Mouse (Mus musculus): ENCODE data around the gene Pde8b.

DNA sequence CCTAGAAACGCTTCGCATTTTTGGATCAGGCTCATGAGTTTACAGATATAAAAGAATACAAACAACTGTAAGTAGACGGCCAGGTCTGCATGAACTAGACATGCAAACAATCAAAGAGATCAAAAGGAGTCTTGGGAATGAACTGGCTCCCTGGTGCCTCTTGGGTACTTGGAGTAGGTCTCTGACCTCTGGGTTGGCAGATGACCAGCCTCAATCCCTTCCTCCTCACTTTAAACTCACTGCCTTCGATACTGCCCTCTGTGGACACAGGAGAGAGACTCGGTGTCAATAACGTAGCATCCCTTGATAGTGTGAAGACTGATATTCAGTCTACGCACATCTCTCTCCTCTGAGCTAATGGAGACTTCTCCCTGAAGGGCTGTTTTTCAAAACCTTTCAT lies 37.9 kb upstream of the Pde8b start:
- TF ChIP-seq USF1 (IDR thresholded peaks at IDR 0.05; ENCODE audit: low read depth) (no peak), MYOD1 (IDR thresholded peaks at IDR 0.05; ENCODE audit: control insufficient read depth, insufficient read length, low read depth) (no peak), CTCF (IDR thresholded peaks at IDR 0.05; ENCODE audit: control insufficient read depth, insufficient read depth, insufficient read length) (no peak), FOSL1 (IDR thresholded peaks at IDR 0.05; ENCODE audit: insufficient read depth, low read length, poor library complexity, severe bottlenecking) (no peak), MAX (IDR thresholded peaks at IDR 0.05) (no peak), MYOG (IDR thresholded peaks at IDR 0.05; ENCODE audit: control insufficient read depth, extremely low read depth, insufficient read length) (no peak)

All from C2C12 (cell line).